Mouse (Mus musculus) C2C12 (cell line): ENCODE measurements around the gene Fat4.

Source experiments
- CEBPB ChIP-seq: IDR thresholded peaks from one replicate; pipeline ENCODE4 v1.6.1; 2011; ENCODE audit warnings: low read depth, mild to moderate bottlenecking, control low read depth, moderate library complexity
- CTCF ChIP-seq: IDR thresholded peaks from one replicate; pipeline ENCODE4 v1.5.1; 2011; ENCODE audit not compliant: control insufficient read depth, insufficient read depth, insufficient read length
- MYOD1 ChIP-seq: IDR thresholded peaks from one replicate; pipeline ENCODE4 v1.6.1; 2011; ENCODE audit warnings: low read depth; ENCODE audit not compliant: control insufficient read depth, insufficient read length

- no peak for TF ChIP-seq CTCF
- TF ChIP-seq MYOD1, result no peak
- no peak for TF ChIP-seq CEBPB
Observed at GRCm38 (mm10) chr3:38860683-38861082, 26.1 kb upstream of the Fat4 start.
